Mouse (Mus musculus) MEL (cell line): ENCODE results near the gene Grik4.

ENCODE experiments used
- CHD2 ChIP-seq: IDR thresholded peaks from 2 replicates; pipeline ENCODE4 v1.6.1; 2011; ENCODE audit warnings: low read length, improper control_type of control experiment
- CTCF ChIP-seq, 3 experiments: IDR thresholded peaks in 2 of 3; conservative IDR thresholded peaks in 1 of 3; 2 replicates each; pipeline ENCODE4 v1.5.1; 2011 to 2012; ENCODE audit warnings: low read length in 3 of 3, low read depth in 2 of 3, mild to moderate bottlenecking in 2 of 3, improper control_type of control experiment in 1 of 3, inconsistent platforms in 1 of 3, mixed read lengths in 1 of 3, moderate library complexity in 1 of 3; ENCODE audit not compliant: control insufficient read depth in 1 of 3, insufficient read depth in 1 of 3, poor library complexity in 1 of 3, severe bottlenecking in 1 of 3
- EP300 ChIP-seq, 2 experiments: IDR thresholded peaks; 2 replicates each; pipeline ENCODE4 v1.6.1; 2011; ENCODE audit warnings: improper control_type of control experiment in 2 of 2, low read length in 2 of 2, low read depth in 1 of 2, mild to moderate bottlenecking in 1 of 2
- ETS1 ChIP-seq: IDR thresholded peaks from 2 replicates; pipeline ENCODE4 v1.6.1; 2012; ENCODE audit warnings: low read depth, mild to moderate bottlenecking, inconsistent platforms, low read length, improper control_type of control experiment, moderate library complexity
- GABPA ChIP-seq: IDR thresholded peaks from 2 replicates; pipeline ENCODE4 v1.6.1; 2012; ENCODE audit warnings: low read depth, mild to moderate bottlenecking, inconsistent platforms, low read length, improper control_type of control experiment, moderate library complexity
- GATA1 ChIP-seq: IDR thresholded peaks from 2 replicates; pipeline ENCODE4 v1.6.1; 2011; ENCODE audit warnings: low read depth, low read length, improper control_type of control experiment
- JUND ChIP-seq: IDR thresholded peaks from 2 replicates; pipeline ENCODE4 v1.6.1; 2011; ENCODE audit warnings: low read depth, mild to moderate bottlenecking, improper control_type of control experiment, low read length
- MAFK ChIP-seq: IDR thresholded peaks from 2 replicates; pipeline ENCODE4 v1.6.1; 2011; ENCODE audit warnings: low read depth, mild to moderate bottlenecking, low read length, improper control_type of control experiment, borderline replicate concordance
- MAX ChIP-seq: IDR thresholded peaks from 2 replicates; pipeline ENCODE4 v1.6.1; 2011; ENCODE audit warnings: low read length, improper control_type of control experiment
- RAD21 ChIP-seq: IDR thresholded peaks from 2 replicates; pipeline ENCODE4 v1.6.1; 2011; ENCODE audit warnings: mild to moderate bottlenecking, low read depth, low read length, improper control_type of control experiment
- RCOR1 ChIP-seq: IDR thresholded peaks from 2 replicates; pipeline ENCODE4 v1.6.1; 2012; ENCODE audit warnings: low read depth, mild to moderate bottlenecking, inconsistent platforms, low read length, improper control_type of control experiment
- TAL1 ChIP-seq: IDR thresholded peaks from 2 replicates; pipeline ENCODE4 v1.6.1; 2012; ENCODE audit warnings: mild to moderate bottlenecking, inconsistent platforms, low read length, moderate library complexity, mixed read lengths
- ZMIZ1 ChIP-seq: IDR thresholded peaks from 2 replicates; pipeline ENCODE4 v1.6.1; 2012; ENCODE audit warnings: low read depth, mild to moderate bottlenecking, inconsistent platforms, low read length, improper control_type of control experiment, moderate library complexity
- ZNF384 ChIP-seq: IDR thresholded peaks from 2 replicates; pipeline ENCODE4 v1.6.1; 2012; ENCODE audit warnings: low read depth, mild to moderate bottlenecking, inconsistent platforms, low read length, improper control_type of control experiment

DNA sequence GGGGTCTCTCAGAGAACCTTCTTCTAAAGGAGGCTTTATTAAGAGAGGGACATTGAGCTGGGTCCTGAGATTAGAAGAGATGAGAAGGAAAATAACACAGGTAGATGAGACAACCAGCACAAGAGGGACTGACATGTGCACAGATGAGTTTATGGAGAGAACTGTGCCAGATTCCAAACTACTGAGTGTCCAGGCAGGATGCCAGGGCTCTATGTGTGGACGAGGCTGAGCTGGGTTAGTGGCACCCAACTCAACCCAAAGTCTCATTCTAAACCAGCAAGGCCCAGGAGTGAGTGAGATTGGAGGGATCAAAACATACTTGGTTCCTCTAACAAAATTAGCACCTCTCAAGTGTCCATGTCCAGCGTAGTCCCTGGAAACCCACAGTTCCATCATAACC is 31.1 kb downstream of the Grik4 start:
- no peak for TF ChIP-seq RAD21
- no peak for TF ChIP-seq CTCF (IDR thresholded peaks at IDR 0.05 in 2 of 3, conservative IDR thresholded peaks at IDR 0.05 in 1 of 3; ENCODE audit: control insufficient read depth in 1 of 3, insufficient read depth in 1 of 3, low read depth in 2 of 3, low read length in 3 of 3, poor library complexity in 1 of 3, severe bottlenecking in 1 of 3)
- no peak for TF ChIP-seq GABPA
- TF ChIP-seq TAL1: no peak
- no peak for TF ChIP-seq ETS1
- no peak for TF ChIP-seq ZMIZ1
- TF ChIP-seq MAX: no peak
- no peak for TF ChIP-seq RCOR1
- no peak for TF ChIP-seq MAFK
- no peak for TF ChIP-seq CHD2
- TF ChIP-seq GATA1: no peak
- no peak for TF ChIP-seq ZNF384
- TF ChIP-seq EP300 (IDR thresholded peaks at IDR 0.05; ENCODE audit: low read depth in 1 of 2, low read length in 2 of 2): no peak
- no peak for TF ChIP-seq JUND
